Mouse (Mus musculus) embryonic facial prominence, embryonic 10.5 days (tissue): ENCODE measurements around the gene Ppy. TPM values are rescaled to one million over a fixed set of nuclear protein-coding genes. Genes with fewer than 3 reads are reported as not detected.
A peak's percentile ranks its signal among the peaks of the same experiment; 100 is the strongest.

Experiments
- DNase-seq: peaks from one replicate; pipeline ENCODE4 v3.0.0-alpha.2; 2017; ENCODE audit warnings: low spot score
- H3K27ac ChIP-seq: fragments of 300-500 bp; sonication (generic); replicated peaks from 2 replicates; pipeline ENCODE4 v1.5.1; 2016; ENCODE audit warnings: mild to moderate bottlenecking
- H3K27me3 ChIP-seq: fragments of 300-500 bp; sonication (generic); replicated peaks from 2 replicates; pipeline ENCODE4 v1.6.1; 2016; ENCODE audit warnings: low read depth, mild to moderate bottlenecking; ENCODE audit not compliant: poor library complexity, severe bottlenecking
- H3K36me3 ChIP-seq: fragments of 300-500 bp; sonication (generic); replicated peaks from 2 replicates; pipeline ENCODE4 v1.6.1; 2016; ENCODE audit warnings: mild to moderate bottlenecking, moderate library complexity
- H3K4me1 ChIP-seq: fragments of 300-500 bp; sonication (generic); 2 replicates; pipeline ENCODE4 v1.6.1; 2016
- H3K4me3 ChIP-seq: fragments of 300-500 bp; sonication (generic); 2 replicates; pipeline ENCODE4 v1.5.1; 2016; ENCODE audit warnings: mild to moderate bottlenecking, moderate library complexity
- H3K9me3 ChIP-seq: fragments of 300-500 bp; sonication (generic); 2 replicates; pipeline ENCODE4 v1.6.1; 2016; ENCODE audit warnings: mild to moderate bottlenecking
- WGBS: fragments of 180-500 bp; shearing (Covaris S2); methylation state at CpG from one replicate; pipeline ENCODE4 v1.1.7; 2016; 5-methylcytosine and 5-hydroxymethylcytosine counted together
- polyA plus RNA-seq: library from polyadenylated mRNA; unstranded; fragments of >200 nt; fragmentation: Nextera tagmentation; extraction: Ambion mirVana; gene quantifications from 2 replicates; pipeline ENCODE4 v1.2.1, GENCODE M21; 2016

Ppy gene
- polyA plus RNA-seq, 1 experiment from 2014 or later = not detected

GRCm38 (mm10) chr11:102116241-102116640, 15.1 kb upstream of the Ppy start:
- 0 out of 2 replicates have a peak, but pooled peaks cover 4% of the 10 kb centered on the region for H3K27me3 ChIP-seq
- 75% methylated on average over 8 of the region's 8 CpGs for WGBS
- H3K27ac ChIP-seq = no peak overlapping the region
- H3K36me3 ChIP-seq = no peaks in the 10 kb centered on the region
- peaks cover 4% of the 10 kb centered on the region; the same call in 1 of the 2 replicates for H3K9me3 ChIP-seq
- H3K4me1 ChIP-seq = no peaks in the 10 kb centered on the region
- no peak for DNase-seq
- H3K4me3 ChIP-seq = no peak overlapping the region

GRCm38 (mm10) chr11:102111576-102111975, 10.5 kb upstream of the Ppy start:
- 86% methylated on average over 5 of the region's 5 CpGs for WGBS
- Histone ChIP-seq H3K4me3 (no peak overlapping the region), H3K9me3 (no peaks in the 10 kb centered on the region), H3K36me3 (no peaks in the 10 kb centered on the region), H3K27ac (no peak overlapping the region), H3K4me1 (peaks cover 15% of the 10 kb centered on the region), H3K27me3 (peaks cover 45% of the 10 kb centered on the region)
- no peak for DNase-seq

DNA sequence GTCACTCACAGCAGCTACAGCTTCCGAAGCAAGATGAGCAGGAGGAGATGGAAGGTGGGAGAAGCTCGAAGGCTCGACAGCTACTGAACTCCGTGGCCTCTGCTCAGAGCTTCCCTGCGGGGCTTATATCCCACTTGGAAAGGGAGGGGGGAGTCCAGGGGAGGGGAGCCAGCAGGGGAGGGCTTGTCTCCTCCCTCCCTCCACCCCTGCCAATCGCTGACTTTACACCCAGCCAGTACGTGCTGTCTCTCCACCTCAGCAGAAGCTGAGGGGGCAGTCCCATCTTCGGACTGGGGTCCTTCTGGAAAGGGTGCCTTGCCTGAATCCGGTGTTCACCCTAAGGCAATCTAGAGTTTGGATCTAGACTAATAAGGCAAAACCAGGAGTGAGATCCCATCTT, 6.6 kb upstream of the Ppy start, which contains the start of gene Pyy:
TSS of gene Pyy (minus strand) at position 101 of the 400 bp plus-strand sequence.
- no peak within 1 kb of the TSS; the same call in none of the 2 replicates for H3K27ac ChIP-seq
- H3K36me3 ChIP-seq = no peaks in the 10 kb centered on the region
- no peaks in the 10 kb centered on the region for H3K9me3 ChIP-seq
- no peak for DNase-seq
- 12% methylated on average over 9 of the region's 9 CpGs for WGBS
- H3K4me1 ChIP-seq = peaks cover 19% of the 10 kb centered on the region
- peaks cover 83% of the 10 kb centered on the region for H3K27me3 ChIP-seq
- peak within 1 kb of the TSS; percentile 45 for H3K4me3 ChIP-seq

DNA sequence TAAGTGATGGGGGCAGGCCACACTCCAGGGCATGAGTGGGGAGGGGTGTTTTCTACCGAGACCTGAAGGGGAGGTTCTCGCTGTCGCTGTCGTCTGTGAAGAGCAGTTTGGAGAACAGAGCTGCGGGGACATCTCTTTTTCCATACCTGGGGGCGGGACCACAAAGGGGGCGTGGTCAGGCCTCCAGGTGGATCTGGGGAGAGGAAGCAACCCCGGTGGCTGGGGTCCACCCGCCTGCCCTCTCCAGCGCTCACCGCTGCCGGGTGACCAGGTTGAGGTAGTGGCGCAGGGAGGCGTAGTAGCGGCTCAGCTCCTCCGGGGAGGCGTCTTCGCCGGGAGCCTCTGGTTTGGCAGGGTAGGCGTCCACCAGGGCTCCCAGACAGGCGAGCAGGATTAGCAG, 5.8 kb upstream of the Ppy start:
- WGBS = 3% methylated on average over 21 of the region's 21 CpGs
- Histone ChIP-seq H3K27me3 (peaks cover 88% of the 10 kb centered on the region), H3K36me3 (no peaks in the 10 kb centered on the region), H3K27ac (no peak overlapping the region), H3K9me3 (no peaks in the 10 kb centered on the region), H3K4me3 (peak overlapping the region; percentile 45), H3K4me1 (peaks cover 27% of the 10 kb centered on the region)
- DNase-seq = peak; percentile 41

DNA sequence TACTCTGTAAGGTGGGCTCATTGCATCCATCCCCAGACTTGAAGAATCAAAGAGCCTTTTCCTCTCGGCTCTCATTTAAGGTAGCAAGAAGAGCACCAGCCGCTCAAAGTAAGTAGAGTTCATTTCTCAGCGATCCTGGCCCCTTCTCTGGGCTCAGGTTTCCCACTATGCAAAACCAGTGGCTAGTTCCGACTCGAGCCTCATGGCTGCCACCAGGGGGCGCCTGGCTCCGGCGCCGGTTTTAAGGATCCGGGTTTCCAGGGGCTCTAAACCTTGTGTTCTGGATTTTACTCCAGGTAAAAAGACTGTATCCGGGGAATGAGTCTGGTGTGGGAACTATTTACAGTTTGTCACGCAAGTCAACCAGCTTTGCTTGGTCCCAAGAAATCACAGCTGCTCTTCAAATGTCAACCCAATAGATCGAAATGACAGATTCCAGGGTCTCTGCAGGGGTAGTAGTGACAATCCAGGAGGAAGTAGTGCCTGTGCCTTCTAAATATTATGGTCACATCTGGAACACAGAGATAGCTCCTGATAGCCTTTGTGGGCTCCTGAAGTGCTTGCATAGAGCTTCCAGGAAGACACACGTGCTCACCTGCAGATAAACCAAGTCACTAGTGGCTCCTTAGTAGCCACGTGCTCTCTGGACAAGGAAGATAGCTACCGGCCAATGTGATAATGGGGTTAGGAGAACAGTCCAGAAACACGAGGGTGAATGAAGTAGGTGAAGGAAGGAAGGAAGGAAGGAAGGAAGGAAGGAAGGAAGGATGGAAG, 1.6 kb upstream of the Ppy start:
- no peaks in the 10 kb centered on the region for H3K36me3 ChIP-seq
- H3K4me1 ChIP-seq = peaks cover 28% of the 10 kb centered on the region
- peak overlapping the region; percentile 19; the same call in 1 of the 2 replicates for H3K4me3 ChIP-seq
- DNase-seq = peak; percentile 86
- H3K9me3 ChIP-seq = no peaks in the 10 kb centered on the region
- WGBS = 19% methylated on average over 17 of the region's 17 CpGs
- peaks cover 96% of the 10 kb centered on the region for H3K27me3 ChIP-seq
- no peak overlapping the region for H3K27ac ChIP-seq

- Histone ChIP-seq H3K27me3 (peaks cover 51% of the 10 kb centered on the region), H3K4me1 (peaks cover 29% of the 10 kb centered on the region), H3K4me3 (peak overlapping the region; percentile 48), H3K36me3 (no peaks in the 10 kb centered on the region), H3K27ac (peak overlapping the region; percentile 78), H3K9me3 (no peaks in the 10 kb centered on the region)
- 7% methylated on average over 17 of the region's 18 CpGs for WGBS
- peak; percentile 97 for DNase-seq
Measured at GRCm38 (mm10) chr11:102096887-102097391, 4.2 kb downstream of the Ppy start.

GRCm38 (mm10) chr11:102096446-102096845, 4.7 kb downstream of the Ppy start:
- WGBS = 75% methylated on average over 5 of the region's 5 CpGs
- H3K27me3 ChIP-seq = peaks cover 51% of the 10 kb centered on the region
- no peak for DNase-seq
- H3K4me1 ChIP-seq = peaks cover 24% of the 10 kb centered on the region
- H3K36me3 ChIP-seq = no peaks in the 10 kb centered on the region
- no peaks in the 10 kb centered on the region for H3K9me3 ChIP-seq
- peak overlapping the region; percentile 78 for H3K27ac ChIP-seq
- peak overlapping the region; percentile 48 for H3K4me3 ChIP-seq

- no peak overlapping the region for H3K4me3 ChIP-seq
- H3K9me3 ChIP-seq = no peaks in the 10 kb centered on the region
- DNase-seq = no peak
- no peak overlapping the region; the same call in 1 of the 2 replicates for H3K27ac ChIP-seq
- 79% methylated on average over 3 of the region's 3 CpGs for WGBS
- H3K36me3 ChIP-seq = no peaks in the 10 kb centered on the region
- H3K4me1 ChIP-seq = peaks cover 24% of the 10 kb centered on the region
- peaks cover 45% of the 10 kb centered on the region for H3K27me3 ChIP-seq
Measured at GRCm38 (mm10) chr11:102095676-102096075, 5.4 kb downstream of the Ppy start.

DNA sequence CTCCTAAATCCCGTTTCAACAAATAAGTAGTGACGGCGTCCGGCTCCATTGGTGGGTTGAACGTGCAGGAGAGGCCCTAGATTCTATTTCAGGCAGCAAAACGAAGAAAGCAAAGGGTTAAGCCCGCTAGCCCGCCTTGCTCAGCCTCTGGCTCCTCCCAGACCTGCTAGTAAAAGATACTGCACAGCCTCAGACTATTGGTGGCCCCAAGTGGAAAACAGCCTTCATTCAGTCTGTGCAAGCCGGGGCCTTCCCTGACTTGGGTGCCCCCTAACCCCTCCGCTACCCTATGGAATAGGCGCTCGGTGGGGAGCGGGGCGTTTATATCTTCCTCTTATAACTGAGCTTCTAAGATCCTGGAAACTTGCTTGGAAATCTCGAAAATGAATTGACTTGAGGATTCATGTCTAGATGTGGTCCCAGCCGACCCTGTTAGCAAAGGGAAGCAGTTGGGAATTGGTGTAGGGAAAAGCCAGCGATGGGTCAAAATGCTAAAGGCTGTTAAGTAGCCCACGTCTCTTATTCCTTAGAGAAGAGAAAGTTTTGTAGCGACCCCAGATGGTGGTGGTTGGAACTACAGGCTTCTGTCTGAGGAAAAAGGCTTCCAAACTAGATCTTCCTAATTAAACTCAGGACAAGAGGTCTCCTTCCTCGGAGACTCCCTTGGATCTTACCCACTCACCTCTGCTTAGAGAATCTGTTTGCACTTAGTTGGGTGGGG, 11.9 kb downstream of the Ppy start:
- peaks cover 8% of the 10 kb centered on the region for H3K36me3 ChIP-seq
- peak overlapping the region; percentile 83 for H3K4me3 ChIP-seq
- H3K4me1 ChIP-seq = peaks cover 55% of the 10 kb centered on the region
- H3K27ac ChIP-seq = peak overlapping the region; percentile 89
- no peaks in the 10 kb centered on the region for H3K9me3 ChIP-seq
- under 1% methylated on average over 20 of the region's 20 CpGs for WGBS
- DNase-seq = peak; percentile 89
- H3K27me3 ChIP-seq = peaks cover 12% of the 10 kb centered on the region; the same call in 1 of the 2 replicates

DNA sequence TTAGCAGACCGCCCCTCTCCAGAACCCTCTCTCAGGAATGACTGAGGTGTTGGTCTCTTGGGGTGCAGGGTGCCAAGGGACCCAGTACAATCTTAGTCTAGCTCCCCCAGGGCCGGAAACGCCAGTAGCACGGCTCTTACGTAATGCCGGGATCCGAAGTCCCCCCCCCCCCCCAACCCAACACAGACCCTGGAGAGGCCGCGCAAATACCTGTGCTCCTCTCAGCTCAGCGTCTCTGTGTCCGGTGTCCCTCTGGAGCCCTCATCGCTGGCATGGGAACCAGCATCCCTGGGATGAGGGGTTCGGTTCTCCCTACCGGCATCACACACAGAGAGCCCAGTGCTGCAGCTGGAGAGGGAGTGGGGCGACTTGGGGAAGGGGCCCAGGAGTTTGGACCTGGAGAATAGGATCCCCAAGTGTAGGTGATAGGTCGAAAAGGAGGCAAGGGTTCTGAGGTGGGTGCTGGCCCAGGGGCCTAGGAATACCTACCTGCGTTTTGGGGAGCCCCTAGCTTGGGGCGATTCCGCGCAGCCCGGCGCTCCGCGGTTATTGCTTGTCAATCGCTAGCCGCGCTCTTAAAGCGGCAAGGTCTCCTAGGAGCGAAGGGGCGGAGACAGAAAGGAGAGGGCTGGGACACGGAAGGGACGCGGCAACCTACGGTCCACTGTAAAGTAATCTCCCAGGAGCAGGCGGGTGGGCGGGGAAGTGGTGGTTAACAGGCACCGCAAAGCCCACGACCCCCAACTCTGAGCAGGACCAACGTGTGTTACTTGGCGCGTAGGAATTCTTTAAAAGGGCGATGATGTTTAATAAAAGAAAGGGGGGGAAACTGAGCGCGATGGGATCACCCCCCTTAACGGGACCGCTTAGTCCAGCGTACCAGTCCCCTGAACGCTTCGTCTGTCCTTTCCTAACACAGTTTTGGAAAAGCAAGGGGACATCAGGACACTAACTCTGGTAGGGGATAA, 12.9 kb downstream of the Ppy start, which contains the start of gene Mpp2:
TSS of gene Mpp2 (minus strand) at position 585 of the 968 bp plus-strand sequence.
- peak; percentile 89 for DNase-seq
- H3K36me3 ChIP-seq = peaks cover 15% of the 10 kb centered on the region
- peaks cover 58% of the 10 kb centered on the region for H3K4me1 ChIP-seq
- H3K27me3 ChIP-seq = peaks cover 12% of the 10 kb centered on the region; the same call in 1 of the 2 replicates
- peak within 1 kb of the TSS; percentile 89 for H3K27ac ChIP-seq
- H3K9me3 ChIP-seq = 0 out of 2 replicates have a peak, but pooled peaks cover 5% of the 10 kb centered on the region
- under 1% methylated on average over 49 of the region's 49 CpGs for WGBS
- H3K4me3 ChIP-seq = peak within 1 kb of the TSS; percentile 83

DNA sequence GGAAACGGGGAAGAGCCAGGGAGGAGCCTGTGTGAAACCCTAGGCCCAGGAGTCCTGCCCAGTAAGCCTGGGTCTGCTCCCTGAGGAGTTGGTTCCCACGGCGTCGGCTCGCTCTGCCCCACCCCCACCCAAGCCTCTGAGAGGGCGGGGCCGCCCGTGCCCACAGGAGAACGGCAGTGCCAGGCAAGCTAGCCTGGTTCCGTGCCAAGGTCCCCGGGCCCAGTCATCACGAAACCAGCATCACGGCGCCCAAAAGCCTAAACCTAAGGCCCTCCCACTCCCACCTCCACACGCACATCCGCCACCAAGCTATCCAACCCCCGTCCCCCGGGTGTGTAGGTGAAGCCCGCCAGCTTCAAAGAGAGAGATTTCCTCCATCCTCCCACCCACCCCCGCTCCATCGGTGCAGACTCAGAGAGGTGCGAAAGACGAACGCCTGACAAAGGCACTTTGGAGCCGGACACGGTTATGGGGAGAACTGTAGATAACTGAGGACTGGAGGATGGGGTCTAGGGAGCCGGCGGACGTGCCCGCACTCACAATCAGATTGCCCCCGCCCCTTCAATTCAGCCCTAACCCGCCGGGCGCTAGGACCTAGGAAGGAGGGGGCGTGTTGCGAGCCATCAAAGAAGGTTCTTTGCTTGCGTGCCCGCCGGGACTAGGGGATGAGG, 13.9 kb downstream of the Ppy start:
- DNase-seq = peak; percentile 93
- peak overlapping the region; percentile 89 for H3K27ac ChIP-seq
- H3K36me3 ChIP-seq = peaks cover 15% of the 10 kb centered on the region
- H3K9me3 ChIP-seq = 0 out of 2 replicates have a peak, but pooled peaks cover 5% of the 10 kb centered on the region
- peaks cover 68% of the 10 kb centered on the region for H3K4me1 ChIP-seq
- H3K27me3 ChIP-seq = peaks cover 12% of the 10 kb centered on the region; the same call in 1 of the 2 replicates
- under 1% methylated on average over 39 of the region's 39 CpGs for WGBS
- peak overlapping the region; percentile 83 for H3K4me3 ChIP-seq
